Mouse (Mus musculus) MEL (cell line): ENCODE measurements at regions not wholly inside any gene's neighbourhood (a gene's known extent, or its start where the extent isn't known, plus 50 kb on each side); places are given as distances from the start of the nearest gene placed in this dataset.

Experiments
- DNase-seq: peaks from one replicate; pipeline ENCODE4 v3.0.0; 2011; ENCODE audit warnings: low read depth, low spot score
- H3K27ac ChIP-seq: 2 replicates; pipeline ENCODE4 v1.5.1; 2012; ENCODE audit warnings: low read depth, mild to moderate bottlenecking, control low read depth, low read length, moderate library complexity; ENCODE audit not compliant: control insufficient read depth
- H3K27me3 ChIP-seq, 2 experiments: fragments of 150-350 bp in 1 of 2; sonication (generic) in 1 of 2; 2 replicates each; pipeline ENCODE4 v1.6.1; 2012; ENCODE audit warnings: low read length in 2 of 2, mild to moderate bottlenecking in 2 of 2, improper control_type of control experiment in 1 of 2, moderate library complexity in 1 of 2; ENCODE audit not compliant: insufficient read depth in 2 of 2, control insufficient read depth in 1 of 2
- H3K36me3 ChIP-seq, 2 experiments: 2 replicates each; pipeline ENCODE4 v1.6.1; 2012 to 2014; ENCODE audit warnings: low read length in 2 of 2, improper control_type of control experiment in 1 of 2, inconsistent platforms in 1 of 2, mild to moderate bottlenecking in 1 of 2; ENCODE audit not compliant: insufficient read depth in 2 of 2, control insufficient read depth in 1 of 2
- H3K4me1 ChIP-seq, 2 experiments: fragments of 150-350 bp in 1 of 2; sonication (generic) in 1 of 2; 2 replicates each; pipeline ENCODE4 v1.6.1; 2012; ENCODE audit warnings: low read length in 2 of 2, improper control_type of control experiment in 1 of 2, mild to moderate bottlenecking in 1 of 2; ENCODE audit not compliant: insufficient read depth in 2 of 2, control insufficient read depth in 1 of 2
- H3K4me3 ChIP-seq, 2 experiments: fragments of 150-350 bp in 1 of 2; sonication (generic) in 1 of 2; 2 replicates each; pipeline ENCODE4 v1.5.1; 2012; ENCODE audit warnings: low read depth in 2 of 2, low read length in 2 of 2, mild to moderate bottlenecking in 2 of 2, moderate library complexity in 2 of 2, control low read depth in 1 of 2, improper control_type of control experiment in 1 of 2; ENCODE audit not compliant: control insufficient read depth in 1 of 2, insufficient read depth in 1 of 2
- H3K79me2 ChIP-seq: 2 replicates; pipeline ENCODE4 v1.6.1; 2012; ENCODE audit warnings: mild to moderate bottlenecking, low read length, moderate library complexity; ENCODE audit not compliant: control insufficient read depth, poor library complexity, insufficient read depth
- H3K9ac ChIP-seq: 2 replicates; pipeline ENCODE4 v1.6.1; 2012; ENCODE audit warnings: low read depth, mild to moderate bottlenecking, control low read depth, low read length, moderate library complexity; ENCODE audit not compliant: control insufficient read depth, poor library complexity, severe bottlenecking
- H3K9me3 ChIP-seq: fragments of 150-350 bp; sonication (generic); replicated peaks from 2 replicates; pipeline ENCODE4 v1.6.1; 2012; ENCODE audit warnings: mild to moderate bottlenecking, low read length, improper control_type of control experiment, moderate library complexity; ENCODE audit not compliant: insufficient read depth
- BHLHE40 ChIP-seq: IDR thresholded peaks from 2 replicates; pipeline ENCODE4 v1.6.1; 2012; ENCODE audit warnings: low read depth, mild to moderate bottlenecking, inconsistent platforms, low read length, improper control_type of control experiment, borderline replicate concordance
- CHD1 ChIP-seq: IDR thresholded peaks from 2 replicates; pipeline ENCODE4 v1.6.1; 2012; ENCODE audit warnings: low read depth, mild to moderate bottlenecking, inconsistent platforms, low read length, improper control_type of control experiment
- CHD2 ChIP-seq: IDR thresholded peaks from 2 replicates; pipeline ENCODE4 v1.6.1; 2011; ENCODE audit warnings: low read length, improper control_type of control experiment
- E2F4 ChIP-seq: IDR thresholded peaks from 2 replicates; pipeline ENCODE4 v1.6.1; 2011; ENCODE audit warnings: low read depth, low read length, improper control_type of control experiment, borderline replicate concordance
- ELF1 ChIP-seq: IDR thresholded peaks from 2 replicates; pipeline ENCODE4 v1.6.1; 2014; ENCODE audit warnings: low read depth, mild to moderate bottlenecking, inconsistent platforms, low read length, improper control_type of control experiment, moderate library complexity
- EP300 ChIP-seq, 2 experiments: IDR thresholded peaks; 2 replicates each; pipeline ENCODE4 v1.6.1; 2011; ENCODE audit warnings: improper control_type of control experiment in 2 of 2, low read length in 2 of 2, low read depth in 1 of 2, mild to moderate bottlenecking in 1 of 2
- ETS1 ChIP-seq: IDR thresholded peaks from 2 replicates; pipeline ENCODE4 v1.6.1; 2012; ENCODE audit warnings: low read depth, mild to moderate bottlenecking, inconsistent platforms, low read length, improper control_type of control experiment, moderate library complexity
- GABPA ChIP-seq: IDR thresholded peaks from 2 replicates; pipeline ENCODE4 v1.6.1; 2012; ENCODE audit warnings: low read depth, mild to moderate bottlenecking, inconsistent platforms, low read length, improper control_type of control experiment, moderate library complexity
- HCFC1 ChIP-seq: IDR thresholded peaks from 2 replicates; pipeline ENCODE4 v1.6.1; 2012; ENCODE audit warnings: low read depth, mild to moderate bottlenecking, inconsistent platforms, low read length, improper control_type of control experiment, moderate library complexity
- KAT2A ChIP-seq: conservative IDR thresholded peaks from 2 replicates; pipeline ENCODE4 v1.6.1; 2012; ENCODE audit warnings: low read depth, low read length, improper control_type of control experiment, inconsistent platforms
- MAFK ChIP-seq: IDR thresholded peaks from 2 replicates; pipeline ENCODE4 v1.6.1; 2011; ENCODE audit warnings: low read depth, mild to moderate bottlenecking, low read length, improper control_type of control experiment, borderline replicate concordance
- MAZ ChIP-seq: IDR thresholded peaks from 2 replicates; pipeline ENCODE4 v1.6.1; 2012; ENCODE audit warnings: low read depth, mild to moderate bottlenecking, inconsistent platforms, low read length, improper control_type of control experiment
- MEF2A ChIP-seq: IDR thresholded peaks from 2 replicates; pipeline ENCODE4 v1.6.1; 2014; ENCODE audit warnings: low read depth, mild to moderate bottlenecking, inconsistent platforms, low read length, improper control_type of control experiment; ENCODE audit not compliant: poor library complexity, insufficient replicate concordance, severe bottlenecking; ENCODE audit errors: extremely low read depth
- MXI1 ChIP-seq: IDR thresholded peaks from 2 replicates; pipeline ENCODE4 v1.6.1; 2011; ENCODE audit warnings: mild to moderate bottlenecking, low read depth, low read length, improper control_type of control experiment
- MYB ChIP-seq: IDR thresholded peaks from 2 replicates; pipeline ENCODE4 v1.6.1; 2011; ENCODE audit warnings: mild to moderate bottlenecking, low read depth, low read length, improper control_type of control experiment
- MYC ChIP-seq: IDR thresholded peaks from 2 replicates; pipeline ENCODE4 v1.6.1; 2011; ENCODE audit warnings: low read depth, mild to moderate bottlenecking, low read length, improper control_type of control experiment, moderate library complexity
- NELFE ChIP-seq: IDR thresholded peaks from 2 replicates; pipeline ENCODE4 v1.6.1; 2011; ENCODE audit warnings: low read depth, low read length, improper control_type of control experiment
- NRF1 ChIP-seq: IDR thresholded peaks from 2 replicates; pipeline ENCODE4 v1.6.1; 2014; ENCODE audit warnings: low read depth, mild to moderate bottlenecking, inconsistent platforms, low read length, improper control_type of control experiment, moderate library complexity; ENCODE audit not compliant: poor library complexity, insufficient read depth, severe bottlenecking
- POLR2A ChIP-seq, 2 experiments: IDR thresholded peaks; 2 replicates each; pipeline ENCODE4 v1.6.1; 2011 to 2012; ENCODE audit warnings: low read length in 2 of 2, mild to moderate bottlenecking in 2 of 2, control low read depth in 1 of 2, improper control_type of control experiment in 1 of 2, low read depth in 1 of 2, moderate library complexity in 1 of 2; ENCODE audit not compliant: control insufficient read depth in 1 of 2, insufficient read depth in 1 of 2, poor library complexity in 1 of 2
- POLR2AphosphoS2 ChIP-seq: IDR thresholded peaks from 2 replicates; pipeline ENCODE4 v1.6.1; 2011; ENCODE audit warnings: low read length, improper control_type of control experiment
- POLR2AphosphoS5 ChIP-seq: IDR thresholded peaks from 2 replicates; pipeline ENCODE4 v1.6.1; 2012; ENCODE audit warnings: low read depth, borderline replicate concordance, mild to moderate bottlenecking, inconsistent platforms, low read length, moderate library complexity, mixed read lengths
- RAD21 ChIP-seq: IDR thresholded peaks from 2 replicates; pipeline ENCODE4 v1.6.1; 2011; ENCODE audit warnings: mild to moderate bottlenecking, low read depth, low read length, improper control_type of control experiment
- RCOR1 ChIP-seq: IDR thresholded peaks from 2 replicates; pipeline ENCODE4 v1.6.1; 2012; ENCODE audit warnings: low read depth, mild to moderate bottlenecking, inconsistent platforms, low read length, improper control_type of control experiment
- SMC3 ChIP-seq: IDR thresholded peaks from 2 replicates; pipeline ENCODE4 v1.6.1; 2011; ENCODE audit warnings: low read depth, low read length, improper control_type of control experiment
- TCF12 ChIP-seq: IDR thresholded peaks from 2 replicates; pipeline ENCODE4 v1.6.1; 2014; ENCODE audit warnings: low read depth, mild to moderate bottlenecking, inconsistent platforms, low read length, improper control_type of control experiment, moderate library complexity
- UBTF ChIP-seq: IDR thresholded peaks from 2 replicates; pipeline ENCODE4 v1.6.1; 2012; ENCODE audit warnings: low read depth, mild to moderate bottlenecking, inconsistent platforms, low read length, improper control_type of control experiment, moderate library complexity, borderline replicate concordance; ENCODE audit not compliant: insufficient read depth
- USF1 ChIP-seq: IDR thresholded peaks from 2 replicates; pipeline ENCODE4 v1.6.1; 2014; ENCODE audit warnings: low read depth, mild to moderate bottlenecking, inconsistent platforms, low read length, improper control_type of control experiment, moderate library complexity
- USF2 ChIP-seq, 2 experiments: IDR thresholded peaks; 2 replicates each; pipeline ENCODE4 v1.6.1; 2011 to 2012; ENCODE audit warnings: improper control_type of control experiment in 2 of 2, low read length in 2 of 2, borderline replicate concordance in 1 of 2, inconsistent platforms in 1 of 2, low read depth in 1 of 2, mild to moderate bottlenecking in 1 of 2; ENCODE audit not compliant: insufficient read depth in 1 of 2
- ZC3H11A ChIP-seq: IDR thresholded peaks from 2 replicates; pipeline ENCODE4 v1.6.1; 2012; ENCODE audit warnings: low read depth, mild to moderate bottlenecking, inconsistent platforms, low read length, improper control_type of control experiment
- ZKSCAN1 ChIP-seq: IDR thresholded peaks from 2 replicates; pipeline ENCODE4 v1.6.1; 2012; ENCODE audit warnings: low read depth, mild to moderate bottlenecking, inconsistent platforms, low read length, improper control_type of control experiment, moderate library complexity
- ZMIZ1 ChIP-seq: IDR thresholded peaks from 2 replicates; pipeline ENCODE4 v1.6.1; 2012; ENCODE audit warnings: low read depth, mild to moderate bottlenecking, inconsistent platforms, low read length, improper control_type of control experiment, moderate library complexity
- ZNF384 ChIP-seq: IDR thresholded peaks from 2 replicates; pipeline ENCODE4 v1.6.1; 2012; ENCODE audit warnings: low read depth, mild to moderate bottlenecking, inconsistent platforms, low read length, improper control_type of control experiment

GRCm38 (mm10) chr16:9121581-9121980 is 291.7 kb downstream of the 1810013L24Rik start:
- H3K4me3 ChIP-seq = no peak overlapping the region
- H3K4me1 ChIP-seq = no peaks in the 10 kb centered on the region
- no peak overlapping the region for H3K9ac ChIP-seq
- no peak overlapping the region for H3K27ac ChIP-seq
- H3K27me3 ChIP-seq = no peaks in the 10 kb centered on the region
- no peaks in the 10 kb centered on the region for H3K79me2 ChIP-seq
- DNase-seq = no peak
- H3K9me3 ChIP-seq = no peaks in the 10 kb centered on the region
- no peaks in the 10 kb centered on the region for H3K36me3 ChIP-seq
- no peak for TF ChIP-seq ZNF384
- no peak for TF ChIP-seq MXI1
- no peak for TF ChIP-seq UBTF
- no peak for TF ChIP-seq TCF12
- TF ChIP-seq USF1 = no peak
- TF ChIP-seq SMC3 = no peak
- TF ChIP-seq MAZ = no peak
- TF ChIP-seq ETS1 = no peak
- TF ChIP-seq MEF2A = no peak
- no peak for TF ChIP-seq MYC
- TF ChIP-seq ZKSCAN1 = no peak
- TF ChIP-seq POLR2AphosphoS5 = no peak
- no peak for TF ChIP-seq ZMIZ1
- TF ChIP-seq BHLHE40 = no peak
- TF ChIP-seq NELFE = no peak
- no peak for TF ChIP-seq GABPA

DNA sequence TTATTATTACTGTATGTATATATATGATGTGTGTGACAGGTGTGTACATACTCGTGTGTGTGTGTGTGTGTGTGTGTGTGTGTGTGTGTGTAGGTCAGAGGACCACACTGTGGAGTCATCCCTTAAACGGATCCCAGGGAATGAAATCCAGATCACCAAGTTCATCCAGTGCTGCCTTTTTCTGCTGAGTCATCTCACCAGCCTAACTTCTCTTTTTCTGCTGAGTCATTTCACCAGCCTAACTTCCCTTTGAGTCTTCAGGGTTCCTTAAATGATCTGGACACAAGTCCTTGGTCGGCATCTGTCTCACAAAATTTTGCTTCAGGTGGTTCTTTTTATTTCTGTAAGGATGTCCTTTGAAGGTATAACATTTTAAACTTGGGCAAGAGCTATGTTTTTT is 302.2 kb downstream of the 1810013L24Rik start:
- Histone ChIP-seq H3K79me2 (no peaks in the 10 kb centered on the region), H3K4me1 (peaks cover 6 to 9% of the 10 kb centered on the region in 2 experiments), H3K27ac (no peak overlapping the region), H3K27me3 (no peaks in the 10 kb centered on the region), H3K36me3 (peaks cover 0 to 8% of the 10 kb centered on the region in 2 experiments; a peak in 2 of 4 replicates), H3K9me3 (no peaks in the 10 kb centered on the region), H3K9ac (no peak overlapping the region), H3K4me3 (no peak overlapping the region)
- peak; percentile 92 for DNase-seq
- TF ChIP-seq KAT2A = no peak
- no peak for TF ChIP-seq POLR2AphosphoS2
- no peak for TF ChIP-seq ZC3H11A
- TF ChIP-seq MAZ = no peak
- no peak for TF ChIP-seq E2F4
- peak; percentile 98 for TF ChIP-seq MAFK
- TF ChIP-seq USF1 = no peak
- no peak for TF ChIP-seq MXI1
- TF ChIP-seq POLR2A (IDR thresholded peaks at IDR 0.05; ENCODE audit: control insufficient read depth in 1 of 2, insufficient read depth in 1 of 2, low read depth in 1 of 2, low read length in 2 of 2, poor library complexity in 1 of 2) = no peak
- no peak for TF ChIP-seq NRF1
- TF ChIP-seq MYB = no peak
- no peak for TF ChIP-seq ZMIZ1
- no peak for TF ChIP-seq SMC3
- TF ChIP-seq RAD21 = no peak
- TF ChIP-seq CHD2 = no peak
- no peak for TF ChIP-seq HCFC1
- peak; percentile 96 for TF ChIP-seq GABPA
- no peak for TF ChIP-seq RCOR1
- no peak for TF ChIP-seq USF2 (IDR thresholded peaks at IDR 0.05; ENCODE audit: borderline replicate concordance in 1 of 2, insufficient read depth in 1 of 2, low read depth in 1 of 2, low read length in 2 of 2)
- TF ChIP-seq CHD1 = no peak
- no peak for TF ChIP-seq ZNF384
- TF ChIP-seq EP300 (IDR thresholded peaks at IDR 0.05; ENCODE audit: low read depth in 1 of 2, low read length in 2 of 2) = peak; percentile 53 to 87; a peak in 3 of 4 replicates
- TF ChIP-seq ELF1 = no peak
- TF ChIP-seq NELFE = no peak
